Mouse (Mus musculus): ENCODE data around the gene Utf1.

Utf1 gene

GRCm38 (mm10) chr7:139916345-139916744 is 27.2 kb upstream of the Utf1 start:
- POLR2A ChIA-PET, result interaction anchor here in 2 of 4 experiments (1.0 to 2.2 kb wide), 6 partner anchors 22 to 964 kb away, joined by 3 to 9 read pairs (median 4); no protein-coding TSS in a partner anchor
- CTCF ChIA-PET, result interaction anchor here in 3 of 4 experiments (0.5 to 1.6 kb wide), 7 partner anchors 12 to 1433 kb away, joined by 3 to 9 read pairs (median 3); partner anchors contain the start of gene Adam8 (in 1 of the 3)

GRCm38 (mm10) chr7:139918262-139918661 is 25.3 kb upstream of the Utf1 start:
- POLR2A ChIA-PET, result interaction anchor here in 1 of 4 experiments (1.1 kb wide), 1 partner anchor 22 kb away, joined by 6 read pairs; no protein-coding TSS in a partner anchor

GRCm38 (mm10) chr7:139930732-139931131 is 12.9 kb upstream of the Utf1 start:
- CTCF ChIA-PET, result interaction anchor here in 3 of 4 experiments (0.6 to 2.5 kb wide), 6 partner anchors 10 to 568 kb away, joined by 3 to 9 read pairs (median 4); no protein-coding TSS in a partner anchor
- POLR2A ChIA-PET, result interaction anchor here in 1 of 4 experiments (1.3 to 1.5 kb wide), 2 partner anchors 27 to 67 kb away, joined by 3 read pairs; no protein-coding TSS in a partner anchor

More at GRCm38 (mm10) chr7:139918262-139918661, 25.3 kb upstream of the Utf1 start:
- CTCF ChIA-PET, result interaction anchor here in 3 of 4 experiments (0.6 to 0.8 kb wide), 3 partner anchors 18 to 215 kb away, joined by 3 to 5 read pairs (median 3); no protein-coding TSS in a partner anchor

GRCm38 (mm10) chr7:139936705-139937104 is 6.9 kb upstream of the Utf1 start:
- ChIA-PET CTCF (interaction anchor here in 1 of 4 experiments (1.1 to 2.0 kb wide), 5 partner anchors 9 to 58 kb away, joined by 3 to 6 read pairs (median 3); no protein-coding TSS in a partner anchor), POLR2A (interaction anchor here in 2 of 4 experiments (0.8 to 1.9 kb wide), 12 partner anchors 8 to 33 kb away, joined by 3 to 17 read pairs (median 4); no protein-coding TSS in a partner anchor)

GRCm38 (mm10) chr7:139937138-139937537 is 6.5 kb upstream of the Utf1 start:
- CTCF ChIA-PET, result interaction anchor here in 1 of 4 experiments (1.1 to 2.0 kb wide), 3 partner anchors 8 to 57 kb away, joined by 3 to 6 read pairs (median 4); no protein-coding TSS in a partner anchor
- POLR2A ChIA-PET, result interaction anchor here in 3 of 4 experiments (0.8 to 1.9 kb wide), 14 partner anchors 8 to 37 kb away, joined by 3 to 17 read pairs (median 4); no protein-coding TSS in a partner anchor

GRCm38 (mm10) chr7:139937810-139938209 is 5.8 kb upstream of the Utf1 start:
- POLR2A ChIA-PET, result interaction anchor here in 3 of 4 experiments (0.8 to 1.9 kb wide), 13 partner anchors 8 to 37 kb away, joined by 3 to 17 read pairs (median 4); no protein-coding TSS in a partner anchor
- CTCF ChIA-PET, result interaction anchor here in 3 of 4 experiments (0.6 to 2.0 kb wide), 5 partner anchors 8 to 190 kb away, joined by 3 to 18 read pairs (median 5); no protein-coding TSS in a partner anchor

- CTCF ChIA-PET, result interaction anchor here in 3 of 4 experiments (0.6 to 1.3 kb wide), 11 partner anchors 9 to 248 kb away, joined by 3 to 5 read pairs (median 3); no protein-coding TSS in a partner anchor
- POLR2A ChIA-PET, result interaction anchor here in 3 of 4 experiments (0.6 to 5.8 kb wide), 15 partner anchors 9 to 502 kb away, joined by 3 to 31 read pairs (median 4); no protein-coding TSS in a partner anchor
Observed at GRCm38 (mm10) chr7:139940476-139941209, 2.9 kb upstream of the Utf1 start.

- POLR2A ChIA-PET, result interaction anchor here in 3 of 4 experiments (0.6 to 5.8 kb wide), 25 partner anchors 7 to 1505 kb away, joined by 3 to 26 read pairs (median 4); partner anchors contain the start of genes 6430531B16Rik (in 1 of the 3), Tubgcp2 (in 1 of the 3) and Zfp511 (in 1 of the 3)
- CTCF ChIA-PET, result interaction anchor here in 3 of 4 experiments (0.6 to 1.7 kb wide), 11 partner anchors 8 to 1111 kb away, joined by 3 to 15 read pairs (median 4); no protein-coding TSS in a partner anchor
Observed at GRCm38 (mm10) chr7:139944291-139945240, 977 bp downstream of the Utf1 start.

- ChIA-PET CTCF (interaction anchor here in 2 of 4 experiments (0.6 to 1.2 kb wide), 3 partner anchors 9 to 49 kb away, joined by 3 to 4 read pairs (median 3); no protein-coding TSS in a partner anchor), POLR2A (interaction anchor here in 3 of 4 experiments (0.6 to 5.8 kb wide), 17 partner anchors 8 to 581 kb away, joined by 3 to 26 read pairs (median 4); partner anchors contain the start of genes 6430531B16Rik (in 1 of the 3) and Echs1 (in 1 of the 3))
Observed at GRCm38 (mm10) chr7:139945516-139945915, 1.9 kb downstream of the Utf1 start.

- ChIA-PET POLR2A (interaction anchor here in 3 of 4 experiments (0.6 to 5.8 kb wide), 15 partner anchors 9 to 342 kb away, joined by 3 to 26 read pairs (median 4); partner anchors contain the start of genes 6430531B16Rik (in 1 of the 3) and Echs1 (in 1 of the 3)), CTCF (interaction anchor here in 2 of 4 experiments (1.0 to 1.2 kb wide), 2 partner anchors 9 to 48 kb away, joined by 3 to 4 read pairs; no protein-coding TSS in a partner anchor)
Observed at GRCm38 (mm10) chr7:139946032-139946431, 2.4 kb downstream of the Utf1 start.

GRCm38 (mm10) chr7:139949893-139950282 is 6.3 kb downstream of the Utf1 start:
- CTCF ChIA-PET, result interaction anchor here (0.9 to 2.4 kb wide), 14 partner anchors 9 to 246 kb away, joined by 3 to 11 read pairs (median 4); no protein-coding TSS in a partner anchor
- POLR2A ChIA-PET, result interaction anchor here in 3 of 4 experiments (0.5 to 5.1 kb wide), 25 partner anchors 8 to 1024 kb away, joined by 3 to 31 read pairs (median 3); no protein-coding TSS in a partner anchor

GRCm38 (mm10) chr7:139950283-139950971 is 6.8 kb downstream of the Utf1 start:
- ChIA-PET POLR2A (interaction anchor here (0.5 to 5.1 kb wide), 31 partner anchors 8 to 890 kb away, joined by 3 to 31 read pairs (median 4); partner anchors contain the start of genes Echs1 (in 1 of the 4) and Paox (in 1 of the 4)), CTCF (interaction anchor here in 3 of 4 experiments (0.9 to 2.4 kb wide), 12 partner anchors 10 to 247 kb away, joined by 3 to 11 read pairs (median 4); no protein-coding TSS in a partner anchor)

GRCm38 (mm10) chr7:139951079-139951478 is 7.5 kb downstream of the Utf1 start:
- POLR2A ChIA-PET, result interaction anchor here in 3 of 4 experiments (0.5 to 5.1 kb wide), 23 partner anchors 9 to 1342 kb away, joined by 3 to 31 read pairs (median 4); partner anchors contain the start of genes Echs1 (in 1 of the 3), Kndc1 (in 1 of the 3) and Paox (in 1 of the 3)
- CTCF ChIA-PET, result interaction anchor here in 3 of 4 experiments (0.6 to 2.4 kb wide), 9 partner anchors 8 to 704 kb away, joined by 3 to 11 read pairs (median 4); no protein-coding TSS in a partner anchor

- CTCF ChIA-PET, result interaction anchor here in 3 of 4 experiments (0.5 to 1.3 kb wide), 5 partner anchors 8 to 984 kb away, joined by 3 to 11 read pairs (median 6); partner anchors contain the start of gene Utf1 (in 1 of the 3)
- POLR2A ChIA-PET, result interaction anchor here in 3 of 4 experiments (0.5 to 5.1 kb wide), 18 partner anchors 8 to 164 kb away, joined by 3 to 31 read pairs (median 4); partner anchors contain the start of genes Utf1 (in 2 of the 3), Echs1 (in 1 of the 3), Kndc1 (in 1 of the 3) and Paox (in 1 of the 3)
Observed at GRCm38 (mm10) chr7:139951991-139952633, 8.5 kb downstream of the Utf1 start.

GRCm38 (mm10) chr7:139955505-139955904 is 11.9 kb downstream of the Utf1 start:
- ChIA-PET POLR2A (interaction anchor here in 2 of 4 experiments (1.0 to 1.8 kb wide), 8 partner anchors 10 to 103 kb away, joined by 3 to 6 read pairs (median 4); partner anchors contain the start of gene Utf1 (in 1 of the 2)), CTCF (interaction anchor here in 2 of 4 experiments (0.6 to 2.9 kb wide), 6 partner anchors 14 to 874 kb away, joined by 3 to 20 read pairs (median 4); no protein-coding TSS in a partner anchor)
